In the genomic region with DNA sequence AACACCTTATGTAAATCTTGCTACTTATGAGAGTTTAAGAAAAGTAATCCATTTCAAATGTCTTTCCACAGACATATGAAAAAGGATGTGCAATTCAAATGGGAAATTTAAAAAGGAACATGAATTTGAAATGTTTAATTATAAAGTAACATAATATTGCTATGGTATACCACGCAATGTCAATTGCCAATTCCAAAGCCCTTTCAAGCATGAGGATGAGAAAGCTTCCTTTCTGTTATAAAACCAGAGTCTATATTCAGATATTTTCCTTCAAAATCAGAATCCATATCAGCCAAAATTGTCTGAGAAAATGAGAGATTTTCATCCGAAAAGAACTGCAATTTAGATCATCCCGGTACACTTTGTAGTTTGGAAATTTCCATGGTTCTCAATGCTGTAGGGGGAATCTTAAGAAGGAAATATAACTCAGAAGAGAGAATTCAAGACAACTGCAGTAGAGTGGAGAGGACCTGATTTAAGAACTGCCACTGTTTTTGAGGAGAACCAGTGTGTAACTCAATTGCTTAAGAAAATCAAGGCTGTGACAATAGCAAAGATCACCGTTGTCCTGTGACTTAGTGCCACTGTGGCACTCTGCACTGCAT, we compare ENCODE assay signal across 20 mouse cellular contexts.
A peak's percentile ranks its signal among the peaks of the same experiment; 100 is the strongest.
DNase-seq lines count a peak whose midpoint lies in the region; ATAC-seq and TF ChIP-seq lines count a peak whose summit lies in the region.
"Had no signal": no experiment of that assay in that cellular context is flagged by ENCODE, and none has a peak within 500 bp of the region (broad histone marks: within the 10 kb centered on the region; RNA-seq: fewer than 3 reads in every experiment).

No protein-coding gene starts in this region.

- no peak for DNase-seq in frontal cortex, postnatal 25 days (ENCODE audit: low spot score in 2 of 2)
- no peak for DNase-seq in left cerebral cortex, adult 2 months (ENCODE audit: extremely low spot score in 1 of 2, low spot score in 2 of 2)
- no peak for DNase-seq in left cerebral cortex, postnatal 36 days (ENCODE audit: low spot score in 2 of 2)
- DNase-seq in brain, adult 2 months (ENCODE audit: low read depth, low spot score) = peak; percentile 37
- DNase-seq: adrenal gland, adult 2 months; adrenal gland, adult 8-10 months; adrenal gland, postnatal 10 days; adrenal gland, postnatal 14 days; adrenal gland, postnatal 25 days; adrenal gland, postnatal 36 days; B cell, adult 2 months; cerebellum, adult 11 months; cerebellum, adult 11-12 months; cerebellum, adult 18-20 months; cerebellum, adult 2 months had no signal

- H3K27ac ChIP-seq in left cerebral cortex, adult 2 months = peak overlapping the region; percentile 40

- no peak overlapping the region for H3K4me3 ChIP-seq in left cerebral cortex, adult 2 months

- peak; percentile 92 for ATAC-seq in frontal cortex, adult (ENCODE audit: low TSS enrichment)
- no peak for ATAC-seq in monocyte, adult 5-6 weeks (replicated peaks; ENCODE audit: insufficient number of reproducible peaks, low FRiP score, low TSS enrichment, poor library complexity, severe bottlenecking)
- ATAC-seq: activated CD4-positive, CD25-positive, alpha-beta regulatory T cell, adult 4 months; CD4-positive, CD25-positive, alpha-beta regulatory T cell, adult 4 months; Patski had no signal

- intact Hi-C loops in left cerebral cortex, adult 2 months (cut with DNase I) = no loop called here
- intact Hi-C loops in left cerebral cortex, postnatal 36 days (cut with DNase I) = no loop called here

- no peak for TF ChIP-seq CTCF in left cerebral cortex, adult 2 months (IDR thresholded peaks at IDR 0.05)
